23 mouse cellular contexts compared by ENCODE assay signal in the genomic region with DNA sequence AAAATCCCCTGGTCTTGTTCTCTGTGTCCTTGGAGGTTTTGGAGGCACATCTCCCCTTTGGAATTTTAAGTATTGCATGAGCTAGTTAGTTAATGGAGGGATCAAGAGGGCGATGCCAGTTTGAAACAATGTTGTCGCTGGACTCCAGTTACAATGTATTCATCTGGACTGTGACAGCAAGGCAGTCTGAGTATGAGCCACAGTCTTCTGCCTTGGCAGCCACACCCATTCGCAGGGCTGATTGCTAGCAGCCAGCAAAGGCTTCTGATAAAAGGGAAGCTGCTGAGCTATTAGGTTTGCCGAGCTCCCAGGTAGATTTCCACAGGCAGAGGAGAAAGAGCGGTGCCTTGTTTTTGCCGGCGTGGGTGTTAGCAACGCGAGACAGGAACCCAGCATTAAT.
DNase-seq lines count a peak whose midpoint lies in the region; ATAC-seq and TF ChIP-seq lines count a peak whose summit lies in the region.
"Had no signal": no experiment of that assay in that cellular context is flagged by ENCODE, and none has a peak within 500 bp of the region (broad histone marks: within the 10 kb centered on the region; RNA-seq: fewer than 3 reads in every experiment).

No protein-coding gene starts in this region.

- intact Hi-C loops in heart, postnatal 10 days (cut with DNase I), result loop anchor here (2.0 kb wide), 1 partner anchor 190 kb away; no protein-coding TSS in a partner anchor

- no peak for TF ChIP-seq POLR2A in MEL (IDR thresholded peaks at IDR 0.05; ENCODE audit: control insufficient read depth in 1 of 2, insufficient read depth in 1 of 2, low read depth in 1 of 2, low read length in 2 of 2, poor library complexity in 1 of 2)
- TF ChIP-seq POLR2A in small intestine, adult 2 months (IDR thresholded peaks at IDR 0.05; ENCODE audit: low read depth, low read length), result no peak

- H3K36me3 ChIP-seq in heart, embryonic 14.5 days (ENCODE audit: control insufficient read depth, insufficient read depth, low read length), result no peaks in the 10 kb centered on the region
- peaks cover 0 to 16% of the 10 kb centered on the region in 2 experiments; a peak in 2 of 4 replicates for H3K36me3 ChIP-seq in MEL (ENCODE audit: control insufficient read depth in 1 of 2, insufficient read depth in 2 of 2, low read length in 2 of 2)
- no peaks in the 10 kb centered on the region for H3K36me3 ChIP-seq in small intestine, adult 2 months (ENCODE audit: control insufficient read depth, insufficient read depth, low read length)
- H3K36me3 ChIP-seq: forebrain, embryonic 10.5 days; midbrain, embryonic 15.5 days; neural tube, embryonic 13.5 days had no signal

- no peak overlapping the region for H3K27ac ChIP-seq in heart, embryonic 14.5 days (replicated peaks in 1 of 2; ENCODE audit: control insufficient read depth in 1 of 2, insufficient read depth in 1 of 2, low read depth in 2 of 2, low read length in 2 of 2)
- H3K27ac ChIP-seq in MEL (ENCODE audit: control insufficient read depth, low read depth, low read length), result no peak overlapping the region
- H3K27ac ChIP-seq in small intestine, adult 2 months (ENCODE audit: insufficient read depth, low read depth, low read length), result peak overlapping the region; percentile 44; the same call in 1 of the 2 replicates
- H3K27ac ChIP-seq: forebrain, embryonic 10.5 days; hindbrain, embryonic 14.5 days; layer of hippocampus, adult 2 months; midbrain, embryonic 15.5 days; neural tube, embryonic 13.5 days had no signal

- DNase-seq in heart, postnatal 10 days, result no peak
- DNase-seq in MEL (ENCODE audit: low read depth, low spot score) (peak; percentile 81), ZHBTc4 (ENCODE audit: low read depth, low spot score) (peak; percentile 48)
- DNase-seq in adrenal gland, postnatal 36 days, result no peak
- no peak for DNase-seq in cerebellum, adult 8-10 months
- DNase-seq: adrenal gland, adult 2 months; cerebellum, adult 11-12 months; cerebellum, postnatal 14 days; gastrocnemius, postnatal 25 days; kidney, postnatal 25 days; lung, postnatal 4 days; retina, postnatal 1 day; right cerebral cortex, postnatal 25 days; thymus, adult 2 months had no signal

- TF ChIP-seq CTCF in MEL (IDR thresholded peaks at IDR 0.05 in 2 of 3, conservative IDR thresholded peaks at IDR 0.05 in 1 of 3; ENCODE audit: control insufficient read depth in 1 of 3, insufficient read depth in 1 of 3, low read depth in 2 of 3, low read length in 3 of 3, poor library complexity in 1 of 3, severe bottlenecking in 1 of 3), result no peak
- no peak for TF ChIP-seq CTCF in small intestine, adult 2 months (IDR thresholded peaks at IDR 0.05; ENCODE audit: extremely low read depth, insufficient read length, insufficient replicate concordance, low read depth, low read length)

- H3K4me2 ChIP-seq in heart, embryonic 14.5 days (ENCODE audit: low read length), result peak overlapping the region; percentile 25
- H3K4me2 ChIP-seq: hindbrain, embryonic 14.5 days; midbrain, embryonic 15.5 days; neural tube, embryonic 13.5 days had no signal

- no peak for TF ChIP-seq RAD21 in MEL (IDR thresholded peaks at IDR 0.05; ENCODE audit: low read depth, low read length)

- H3K4me3 ChIP-seq in heart, embryonic 14.5 days (ENCODE audit: control insufficient read depth in 1 of 2, insufficient read depth in 1 of 2, low read depth in 1 of 2, low read length in 2 of 2), result no peak overlapping the region
- peak overlapping the region; percentile 32 to 53 for H3K4me3 ChIP-seq in MEL (ENCODE audit: control insufficient read depth in 1 of 2, insufficient read depth in 1 of 2, low read depth in 2 of 2, low read length in 2 of 2)
- peak overlapping the region; percentile 10; the same call in 1 of the 2 replicates for H3K4me3 ChIP-seq in small intestine, adult 2 months (ENCODE audit: low read depth, low read length)
- H3K4me3 ChIP-seq: forebrain, embryonic 10.5 days; layer of hippocampus, adult 2 months; midbrain, embryonic 15.5 days; neural tube, embryonic 13.5 days had no signal

- peak overlapping the region; percentile 0; the same call in 1 of the 2 replicates for H3K9ac ChIP-seq in heart, embryonic 14.5 days (ENCODE audit: low read length)
- H3K9ac ChIP-seq in MEL (ENCODE audit: control insufficient read depth, low read depth, low read length, poor library complexity, severe bottlenecking), result peak overlapping the region; percentile 19
- H3K9ac ChIP-seq: hindbrain, embryonic 14.5 days; midbrain, embryonic 15.5 days; neural tube, embryonic 13.5 days had no signal

- H3K27me3 ChIP-seq in heart, embryonic 14.5 days (ENCODE audit: control insufficient read depth, insufficient read depth, low read length), result peaks cover 11% of the 10 kb centered on the region
- H3K27me3 ChIP-seq in MEL (ENCODE audit: control insufficient read depth in 1 of 2, insufficient read depth in 2 of 2, low read length in 2 of 2), result peaks cover 3 to 4% of the 10 kb centered on the region in 2 experiments; a peak in 2 of 4 replicates
- H3K27me3 ChIP-seq in small intestine, adult 2 months (ENCODE audit: control insufficient read depth, insufficient read depth, low read length), result no peaks in the 10 kb centered on the region
- H3K27me3 ChIP-seq: Patski had no signal

- peak; percentile 16 to 21; a peak in 2 of 4 replicates for TF ChIP-seq EP300 in MEL (IDR thresholded peaks at IDR 0.05; ENCODE audit: low read depth in 1 of 2, low read length in 2 of 2)

- no peaks in the 10 kb centered on the region for H3K79me2 ChIP-seq in MEL (ENCODE audit: control insufficient read depth, insufficient read depth, low read length, poor library complexity)

- no peak for ATAC-seq in heart, embryonic 14.5 days (ENCODE audit: insufficient number of reproducible peaks, insufficient read depth, low FRiP score, low read depth)
- ATAC-seq: inflammation-experienced regulatory T-cells, adult 6 months; midbrain, embryonic 15.5 days had no signal

- no peaks in the 10 kb centered on the region for H3K9me3 ChIP-seq in heart, embryonic 14.5 days (ENCODE audit: control insufficient read depth, low read length)
- no peaks in the 10 kb centered on the region for H3K9me3 ChIP-seq in MEL (replicated peaks; ENCODE audit: insufficient read depth, low read length)
- H3K9me3 ChIP-seq: forebrain, embryonic 10.5 days; midbrain, embryonic 15.5 days; neural tube, embryonic 13.5 days had no signal

- 38% methylated on average over 9 of the region's 9 CpGs for WGBS in heart, embryonic 14.5 days
- 28% methylated on average over 9 of the region's 9 CpGs for WGBS in small intestine, adult 2 months

- peaks cover 20 to 23% of the 10 kb centered on the region in 2 experiments for H3K4me1 ChIP-seq in heart, embryonic 14.5 days (ENCODE audit: control insufficient read depth in 2 of 2, insufficient read depth in 2 of 2, low read length in 2 of 2)
- H3K4me1 ChIP-seq in MEL (ENCODE audit: control insufficient read depth in 1 of 2, insufficient read depth in 2 of 2, low read length in 2 of 2), result peaks cover 13 to 35% of the 10 kb centered on the region in 2 experiments
- peaks cover 10% of the 10 kb centered on the region; the same call in 1 of the 2 replicates for H3K4me1 ChIP-seq in small intestine, adult 2 months (ENCODE audit: control insufficient read depth, insufficient read depth, insufficient read length, low read length)

TF ChIP-seq in MEL, 35 proteins besides CTCF, POLR2A, EP300 and RAD21:
- TF ChIP-seq UBTF (IDR thresholded peaks at IDR 0.05; ENCODE audit: borderline replicate concordance, insufficient read depth, low read depth, low read length) (0 out of 2 replicates have a peak, but pooled peaks have one; percentile 15), ZC3H11A (IDR thresholded peaks at IDR 0.05; ENCODE audit: low read depth, low read length) (0 out of 2 replicates have a peak, but pooled peaks have one; percentile 15), USF1 (IDR thresholded peaks at IDR 0.05; ENCODE audit: low read depth, low read length) (no peak), POLR2AphosphoS2 (IDR thresholded peaks at IDR 0.05; ENCODE audit: low read length) (no peak), SMC3 (IDR thresholded peaks at IDR 0.05; ENCODE audit: low read depth, low read length) (peak; percentile 29), KAT2A (conservative IDR thresholded peaks at IDR 0.05; ENCODE audit: low read depth, low read length) (no peak), ZMIZ1 (IDR thresholded peaks at IDR 0.05; ENCODE audit: low read depth, low read length) (0 out of 2 replicates have a peak, but pooled peaks have one; percentile 35), MXI1 (IDR thresholded peaks at IDR 0.05; ENCODE audit: low read depth, low read length) (peak; percentile 32; the same call in 1 of the 2 replicates), SIN3A (IDR thresholded peaks at IDR 0.05; ENCODE audit: low read length) (0 out of 2 replicates have a peak, but pooled peaks have one; percentile 23), GATA1 (IDR thresholded peaks at IDR 0.05; ENCODE audit: low read depth, low read length) (no peak), MYC (IDR thresholded peaks at IDR 0.05; ENCODE audit: low read depth, low read length) (no peak), TCF12 (IDR thresholded peaks at IDR 0.05; ENCODE audit: low read depth, low read length) (0 out of 2 replicates have a peak, but pooled peaks have one; percentile 30), RCOR1 (IDR thresholded peaks at IDR 0.05; ENCODE audit: low read depth, low read length) (no peak), MAX (IDR thresholded peaks at IDR 0.05; ENCODE audit: low read length) (0 out of 2 replicates have a peak, but pooled peaks have one; percentile 45)

Comparison
In these comparisons a context has a peak if more than half of its experiments do, and no peak if none do; other contexts are left out.
1. H3K4me3 ChIP-seq: peak in MEL (2 of 2) and small intestine, adult 2 months (single experiment); none in heart, embryonic 14.5 days (0 of 2).
2. DNase-seq: peak in MEL (single experiment) and ZHBTc4 (single experiment); none in heart, postnatal 10 days (0 of 2), adrenal gland, postnatal 36 days (0 of 2) and cerebellum, adult 8-10 months (single experiment).